Mouse (Mus musculus) hindbrain, embryonic 10.5 days (tissue): ENCODE measurements around the gene Foxi3. TPM values are rescaled to one million over a fixed set of nuclear protein-coding genes. Genes with fewer than 3 reads are reported as not detected.

Source experiments
- polyA plus RNA-seq: library from polyadenylated mRNA; unstranded; fragments of >200 nt; fragmentation: Nextera tagmentation; extraction: Ambion mirVana; gene quantifications from 2 replicates; pipeline ENCODE4 v1.2.1, GENCODE M21; 2016

Gene Foxi3
- polyA plus RNA-seq, 1 experiment from 2014 or later: not detected

Other genes with a start within 250 kb of the Foxi3 start
- gene Rpia, start 164.3 kb upstream of the Foxi3 start, polyA plus RNA-seq: 1.8 and 2.2 TPM in 2 replicates
- gene Eif2ak3, start 112.0 kb upstream of the Foxi3 start, polyA plus RNA-seq: 9.4 and 10.4 TPM in 2 replicates
- not detected in 2 replicates for gene Tex37, start 37.6 kb upstream of the Foxi3 start, polyA plus RNA-seq
- 6.4 and 8.2 TPM in 2 replicates for gene Thnsl2, start 187.9 kb downstream of the Foxi3 start, polyA plus RNA-seq
- gene Fabp1, start 243.3 kb downstream of the Foxi3 start, polyA plus RNA-seq: not detected in 2 replicates